Mouse (Mus musculus): Measurements from ENCODE around the gene Fkbp10.
A peak's percentile ranks its signal among the peaks of the same experiment; 100 is the strongest.

The Fkbp10 gene

DNA sequence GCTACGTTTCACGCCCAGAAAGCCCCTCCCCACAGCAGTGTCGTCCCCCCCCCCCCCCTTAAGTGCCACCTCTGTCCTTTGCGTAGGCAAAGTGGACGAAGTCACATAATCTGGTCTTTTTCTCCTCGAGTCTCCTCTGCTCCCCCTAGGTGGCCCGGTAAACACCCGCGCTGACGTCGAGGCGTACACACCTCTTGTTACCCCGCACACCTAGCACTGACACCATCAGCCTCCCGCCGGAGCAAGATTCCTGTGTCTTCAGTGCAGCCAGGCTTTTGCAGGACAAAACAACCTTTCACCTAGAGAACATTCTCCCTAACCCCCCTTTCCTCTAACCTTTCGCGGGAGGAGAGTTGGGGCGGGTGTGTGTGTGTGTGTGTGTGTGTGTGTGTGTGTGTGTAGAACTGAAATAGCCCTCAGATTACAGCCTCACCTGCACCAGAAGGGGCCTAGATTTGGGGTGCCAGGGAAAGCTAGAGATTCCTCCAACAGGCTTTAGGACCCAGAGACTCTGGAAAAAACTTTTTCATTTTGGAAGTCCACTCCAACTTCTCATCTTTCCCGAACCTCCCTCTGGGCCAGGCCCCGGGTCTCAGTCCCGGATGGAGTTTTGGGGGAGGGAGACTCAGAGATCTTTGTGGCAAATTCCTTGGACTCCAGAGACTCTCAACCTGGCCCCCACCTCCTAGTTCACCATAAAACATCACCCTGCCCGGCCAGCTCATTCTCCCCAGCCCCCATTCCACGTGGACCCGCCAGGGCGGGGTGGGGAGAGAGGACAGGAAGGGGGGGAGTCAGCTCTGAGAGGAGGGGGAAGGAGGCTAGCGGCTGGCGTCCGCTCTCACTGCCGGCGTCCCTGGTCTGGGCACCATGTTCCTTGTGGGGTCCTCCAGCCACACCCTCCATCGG is at the start of gene Fkbp10:
TSS of gene Fkbp10 (plus strand) at position 784 of the 909 bp plus-strand sequence.
- no peak for ATAC-seq (ENCODE audit: insufficient number of reproducible peaks, low FRiP score, low TSS enrichment)

- ATAC-seq (ENCODE audit: insufficient number of reproducible peaks, low FRiP score, low TSS enrichment) = no peak
These were observed 46.4 kb upstream of the Fkbp10 start for GRCm38 (mm10) chr11:100369145-100369544.

DNA sequence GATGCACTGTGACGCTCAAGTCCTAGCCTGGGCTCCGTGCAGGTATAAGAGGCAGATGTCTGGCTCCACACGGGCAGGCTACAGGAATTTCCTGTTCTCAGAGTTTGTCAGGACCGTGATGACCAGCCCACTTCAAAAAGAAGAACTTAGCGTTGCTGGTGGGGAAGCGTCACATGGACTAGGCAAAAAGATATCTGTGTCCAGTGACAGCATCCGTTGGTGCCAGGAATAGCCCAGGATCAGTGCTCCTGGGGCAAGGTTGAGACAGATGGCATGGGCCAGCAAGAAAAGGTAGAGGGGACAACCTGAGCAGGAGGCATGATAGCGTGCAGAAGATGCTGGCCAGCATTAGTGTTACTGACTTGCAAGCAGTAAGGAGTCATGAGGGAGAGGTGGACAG is 45.7 kb upstream of the Fkbp10 start:
- ATAC-seq (ENCODE audit: insufficient number of reproducible peaks, low FRiP score, low TSS enrichment) = no peak

GRCm38 (mm10) chr11:100371981-100372558 is 43.4 kb upstream of the Fkbp10 start:
- no peak for ATAC-seq (ENCODE audit: insufficient number of reproducible peaks, low FRiP score, low TSS enrichment)

DNA sequence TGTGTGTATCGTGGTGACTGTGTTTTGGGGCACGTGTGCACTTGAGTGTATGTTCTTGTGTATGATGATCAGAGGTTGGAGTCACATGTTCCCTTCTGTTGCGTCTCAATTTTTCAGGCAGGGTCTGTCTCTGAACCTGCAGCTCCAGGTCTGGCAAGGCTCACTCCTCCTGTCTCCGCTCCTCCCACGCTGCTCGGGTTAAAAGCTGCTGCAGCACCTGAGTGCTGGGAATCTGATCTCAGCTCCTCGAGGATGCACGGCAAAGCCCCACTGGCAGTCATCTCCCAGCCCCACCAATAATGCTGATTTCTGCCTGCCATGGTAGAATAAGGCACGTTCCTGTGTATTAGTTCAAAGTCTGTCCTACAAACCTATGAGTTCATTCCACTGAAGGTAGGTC is 40.4 kb upstream of the Fkbp10 start:
- no peak for ATAC-seq (ENCODE audit: insufficient number of reproducible peaks, low FRiP score, low TSS enrichment)

DNA sequence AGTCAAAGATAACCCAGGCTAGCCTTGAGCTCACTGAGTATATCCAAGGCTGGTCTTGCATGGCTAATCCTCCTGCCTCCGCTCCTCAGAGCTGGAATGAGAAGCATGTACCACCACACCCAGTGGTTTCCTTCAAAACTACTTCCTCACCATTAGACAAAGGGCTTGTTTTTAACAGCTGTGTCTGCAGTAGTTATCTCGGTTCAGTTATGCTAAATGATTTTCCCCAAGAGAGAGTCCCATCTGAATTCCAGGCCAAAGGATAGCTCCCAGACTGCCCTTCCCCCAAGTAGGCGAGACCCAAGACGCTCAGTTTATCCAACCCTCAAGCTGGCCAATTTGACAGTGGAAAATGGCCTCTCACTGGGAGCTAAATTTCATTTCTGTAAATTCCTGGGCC is 39.5 kb upstream of the Fkbp10 start:
- no peak for ATAC-seq (ENCODE audit: insufficient number of reproducible peaks, low FRiP score, low TSS enrichment)

GRCm38 (mm10) chr11:100376746-100377389 is 38.6 kb upstream of the Fkbp10 start:
- ATAC-seq (ENCODE audit: insufficient number of reproducible peaks, low FRiP score, low TSS enrichment) = no peak

- ATAC-seq (ENCODE audit: insufficient number of reproducible peaks, low FRiP score, low TSS enrichment) = no peak
These were observed 37.5 kb upstream of the Fkbp10 start for GRCm38 (mm10) chr11:100377989-100378388.

- ATAC-seq (ENCODE audit: insufficient number of reproducible peaks, low FRiP score, low TSS enrichment) = no peak
These were observed 37.1 kb upstream of the Fkbp10 start for GRCm38 (mm10) chr11:100378446-100378845.

DNA sequence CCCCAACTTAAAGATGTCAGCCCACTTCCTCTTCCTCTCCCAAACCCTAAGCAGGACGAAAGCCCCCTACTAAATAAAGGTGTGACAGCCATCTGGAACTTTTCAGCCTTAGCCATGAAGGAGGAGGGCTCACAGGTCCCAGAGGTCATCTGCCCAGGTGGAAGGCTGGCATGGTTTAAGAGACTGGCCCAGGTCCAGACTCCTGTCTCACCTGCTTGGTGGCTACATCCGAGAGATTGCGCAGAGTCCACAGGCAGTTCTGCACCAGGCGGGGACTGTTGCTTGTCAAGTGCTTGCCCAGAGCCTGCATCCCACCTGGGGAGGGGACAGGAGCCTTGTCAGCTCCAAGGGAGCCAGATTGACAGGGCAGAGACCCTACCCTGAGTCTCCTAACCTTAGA is 36.2 kb upstream of the Fkbp10 start:
- no peak for ATAC-seq (ENCODE audit: insufficient number of reproducible peaks, low FRiP score, low TSS enrichment)

DNA sequence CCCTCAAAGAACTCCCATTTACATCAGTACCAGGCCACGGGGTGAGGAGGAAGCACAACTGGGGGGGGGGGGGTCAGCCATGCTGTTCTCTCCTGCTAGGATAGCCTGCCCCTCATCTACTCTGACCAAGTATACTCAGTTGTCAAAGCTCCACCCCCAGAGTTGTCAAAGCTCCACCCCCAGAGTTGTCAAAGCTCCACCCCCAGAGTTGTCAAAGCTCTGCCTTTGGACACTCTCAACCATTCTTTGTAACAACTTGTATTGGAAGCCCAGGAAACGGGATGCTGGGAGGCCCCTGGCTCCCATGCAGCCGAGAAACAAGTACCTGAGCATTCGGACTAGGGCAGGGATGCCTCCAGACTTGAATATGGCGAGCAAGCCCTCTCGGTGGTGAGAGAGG is 32.8 kb upstream of the Fkbp10 start:
- no peak for ATAC-seq (ENCODE audit: insufficient number of reproducible peaks, low FRiP score, low TSS enrichment)

DNA sequence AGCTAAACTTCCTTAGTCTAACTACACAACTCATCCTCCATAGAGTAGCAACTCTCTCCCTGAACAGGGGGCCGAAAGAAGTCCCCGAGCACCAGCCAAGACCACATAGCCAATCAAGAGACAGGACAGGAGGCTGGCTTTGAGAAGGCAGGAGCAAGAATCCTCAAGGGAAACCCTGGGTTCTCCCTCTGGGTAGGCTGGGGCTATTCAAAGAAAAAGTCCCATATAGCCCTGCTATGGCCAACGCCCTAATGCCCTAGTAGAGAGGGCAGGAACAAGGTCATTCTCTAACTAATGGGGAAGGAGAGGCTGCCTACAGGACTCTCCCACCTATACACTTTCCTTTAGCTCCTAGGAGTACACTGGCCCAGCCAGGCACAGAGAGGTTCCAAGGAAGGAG is 30.5 kb upstream of the Fkbp10 start:
- no peak for ATAC-seq (ENCODE audit: insufficient number of reproducible peaks, low FRiP score, low TSS enrichment)

DNA sequence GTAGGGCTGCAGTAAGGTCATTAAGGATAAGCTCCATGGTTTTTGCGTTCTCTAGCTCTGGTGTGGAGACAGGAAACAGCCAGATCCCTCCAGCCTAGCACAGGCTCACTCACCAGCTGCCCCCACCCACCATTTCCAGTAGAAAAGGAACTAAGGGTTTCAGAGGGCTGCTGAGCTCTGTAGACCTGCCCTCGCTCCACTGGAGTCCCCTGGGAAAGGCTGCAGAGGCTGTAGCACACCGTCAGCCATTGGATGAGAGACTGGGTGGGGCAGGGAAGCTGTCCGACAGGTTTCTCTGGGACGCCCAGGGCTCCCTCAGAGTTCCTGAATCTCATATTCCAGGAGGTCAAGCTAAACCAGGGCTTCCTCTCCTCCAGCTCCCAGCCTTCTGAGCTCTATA is 28.9 kb upstream of the Fkbp10 start:
- no peak for ATAC-seq (ENCODE audit: insufficient number of reproducible peaks, low FRiP score, low TSS enrichment)

DNA sequence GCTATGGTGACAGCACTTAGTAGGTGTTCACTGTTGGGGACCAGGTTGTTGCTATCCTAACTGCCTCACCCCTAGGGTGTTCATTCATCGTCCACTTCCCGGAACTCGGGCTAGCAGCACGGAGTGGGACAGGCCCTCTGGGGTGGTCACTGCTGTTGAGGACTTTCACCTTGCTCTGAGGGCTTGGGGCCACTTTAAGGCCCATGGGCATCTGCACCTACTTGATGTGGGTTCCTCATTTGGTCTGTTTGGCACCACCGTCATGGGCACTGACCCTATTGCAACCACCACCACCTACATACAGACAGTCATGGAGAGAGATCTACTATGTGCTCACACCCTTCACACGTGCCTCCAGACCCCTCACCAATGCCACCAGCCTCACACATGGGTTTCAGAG is 28.4 kb upstream of the Fkbp10 start:
- ATAC-seq (ENCODE audit: insufficient number of reproducible peaks, low FRiP score, low TSS enrichment) = no peak

DNA sequence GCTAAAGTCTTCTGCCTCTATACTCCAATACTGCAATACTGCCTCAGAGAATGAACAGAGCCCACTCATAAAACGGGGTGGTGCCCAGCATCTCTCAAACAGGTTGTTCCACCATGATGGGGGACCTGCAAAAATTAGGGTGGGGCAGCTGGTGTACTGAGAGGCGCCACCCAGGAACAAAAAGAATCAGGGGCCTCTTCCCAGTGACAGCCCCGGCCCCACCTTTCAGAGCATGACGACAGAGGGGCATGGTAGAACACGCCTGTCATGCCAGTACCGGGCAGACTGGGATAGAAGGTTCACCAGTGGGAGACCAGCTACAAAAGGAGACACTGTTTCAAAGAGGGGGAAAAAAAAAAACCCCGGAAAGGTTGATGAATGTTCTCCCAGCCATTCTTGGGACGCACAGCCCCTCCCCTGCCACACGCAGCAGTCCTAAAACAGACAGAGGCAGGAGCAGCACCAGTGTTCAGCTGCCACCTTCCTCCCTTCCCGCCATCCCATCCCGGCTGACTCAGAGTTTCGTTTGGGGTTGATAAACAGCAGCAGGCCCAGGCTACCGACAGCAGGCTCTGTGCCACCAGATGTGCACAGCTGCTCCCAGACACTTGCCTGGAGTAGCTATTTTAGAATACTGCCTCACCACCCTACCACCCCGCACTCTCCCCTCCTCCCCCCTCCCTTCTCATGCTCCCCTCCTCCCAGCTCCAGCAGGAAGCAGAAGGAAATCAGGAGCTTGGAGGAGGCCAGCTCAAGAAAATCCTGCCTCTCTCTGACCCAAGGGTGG is 27.7 kb upstream of the Fkbp10 start:
- ATAC-seq (ENCODE audit: insufficient number of reproducible peaks, low FRiP score, low TSS enrichment) = no peak

DNA sequence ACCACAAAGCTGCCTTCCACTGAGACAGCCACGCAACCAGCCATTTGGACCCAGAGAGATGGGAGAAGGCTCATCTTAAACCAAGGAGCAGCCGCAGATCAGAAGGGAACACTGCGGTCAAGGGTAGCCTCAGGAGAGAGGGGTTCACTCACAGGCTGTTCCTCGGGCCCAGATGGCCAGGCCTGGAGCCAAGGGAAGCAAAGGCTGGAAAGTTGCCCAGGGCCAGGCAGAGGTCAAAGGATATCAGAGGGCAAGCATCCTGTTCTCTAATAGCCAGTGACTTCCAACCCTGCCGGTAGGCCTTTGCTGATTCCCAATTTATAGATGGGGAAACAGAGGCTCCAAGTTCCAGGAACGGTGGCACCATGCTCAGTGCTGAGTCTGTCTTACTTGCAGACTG is 26.9 kb upstream of the Fkbp10 start:
- no peak for ATAC-seq (ENCODE audit: insufficient number of reproducible peaks, low FRiP score, low TSS enrichment)

- ATAC-seq (ENCODE audit: insufficient number of reproducible peaks, low FRiP score, low TSS enrichment) = peak; percentile 67; the same call in 1 of the 2 replicates
These were observed 25.5 kb upstream of the Fkbp10 start for GRCm38 (mm10) chr11:100389931-100390445.

- ATAC-seq (ENCODE audit: insufficient number of reproducible peaks, low FRiP score, low TSS enrichment) = no peak
These were observed 24.2 kb upstream of the Fkbp10 start for GRCm38 (mm10) chr11:100391081-100391883.

DNA sequence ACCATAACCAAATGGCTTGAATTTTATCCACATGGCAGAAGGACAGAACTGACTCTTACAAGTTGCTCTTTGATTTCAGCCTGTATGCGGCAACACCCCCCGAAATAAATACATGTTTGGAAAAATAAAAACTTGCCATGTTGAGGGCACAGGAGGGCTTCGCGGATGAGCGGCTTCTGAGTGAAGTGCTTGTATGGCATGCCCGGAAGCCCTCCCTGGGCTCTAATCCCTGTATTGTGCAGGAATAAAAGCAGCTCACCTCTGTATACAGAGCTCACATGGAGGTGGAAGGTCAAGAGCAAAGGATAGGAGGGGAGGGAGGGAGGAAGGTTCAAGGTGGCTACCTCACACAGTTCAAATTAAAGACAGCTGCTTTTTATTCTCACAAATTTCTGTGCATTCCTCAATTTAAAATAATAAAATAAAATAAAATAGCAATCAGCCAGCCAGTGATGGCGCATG is 23.6 kb upstream of the Fkbp10 start:
- no peak for ATAC-seq (ENCODE audit: insufficient number of reproducible peaks, low FRiP score, low TSS enrichment)
